Mouse (Mus musculus) ZHBTc4 (cell line): ENCODE results near the gene Cyp2j5.

Source experiments
- DNase-seq: peaks from one replicate; pipeline ENCODE4 v3.0.0-alpha.2; 2011; ENCODE audit warnings: low read depth, low spot score

Gene Cyp2j5

DNA sequence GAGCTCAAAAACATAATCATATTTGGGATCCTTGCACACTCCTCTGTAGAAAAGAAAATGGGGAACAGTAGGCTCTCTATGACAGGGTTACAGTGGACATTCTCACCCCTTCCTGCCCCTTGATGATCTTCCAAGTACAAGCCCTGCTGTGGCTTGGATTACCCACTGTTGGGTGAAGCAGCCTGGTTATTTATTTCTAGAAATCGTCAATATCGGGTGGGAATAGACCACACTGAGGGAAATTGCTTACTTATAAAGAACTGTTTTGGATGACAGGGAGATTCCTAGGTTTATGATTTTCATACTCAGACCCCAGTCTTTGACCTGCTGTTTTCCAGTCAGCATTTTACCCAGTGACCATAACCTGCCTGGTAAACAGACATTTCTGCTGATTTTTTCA is at the start of gene Cyp2j5:
Gene Cyp2j5, minus strand, starts transcription at position 164 of the 400 bp plus-strand sequence.
- no peak for DNase-seq

DNA sequence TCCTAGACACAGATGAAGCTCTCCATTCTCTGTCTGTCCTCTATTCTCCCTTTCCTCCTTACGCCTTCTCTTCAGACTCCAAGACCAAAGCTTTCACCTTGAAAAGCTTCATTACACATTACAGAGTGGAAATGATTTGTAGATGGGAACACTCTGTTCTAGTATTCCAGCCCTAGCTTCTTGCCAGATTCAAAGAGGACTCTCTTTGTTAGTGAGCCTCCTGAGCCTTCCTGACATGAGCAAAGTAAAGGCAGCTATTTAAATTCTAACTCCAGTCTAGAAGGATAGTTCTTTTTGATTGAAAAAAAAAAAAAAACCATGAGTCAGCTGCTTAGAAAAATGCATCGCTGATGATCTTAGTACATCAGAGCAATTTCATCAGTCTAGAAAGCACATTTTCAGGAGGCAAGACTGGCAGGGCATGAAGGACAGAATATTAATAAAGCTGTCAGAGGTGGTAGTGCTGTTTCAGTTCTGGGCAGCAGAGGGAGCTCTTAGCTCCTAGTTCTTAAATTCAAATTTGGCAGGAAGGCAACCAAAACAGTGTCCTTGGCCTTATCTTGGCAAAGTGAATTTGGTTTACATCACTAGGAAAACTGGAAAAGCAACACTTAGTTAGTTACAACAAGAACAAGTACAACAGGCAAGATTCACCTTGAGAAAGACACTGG is 41.5 kb upstream of the Cyp2j5 start:
- peak; percentile 32 for DNase-seq

DNA sequence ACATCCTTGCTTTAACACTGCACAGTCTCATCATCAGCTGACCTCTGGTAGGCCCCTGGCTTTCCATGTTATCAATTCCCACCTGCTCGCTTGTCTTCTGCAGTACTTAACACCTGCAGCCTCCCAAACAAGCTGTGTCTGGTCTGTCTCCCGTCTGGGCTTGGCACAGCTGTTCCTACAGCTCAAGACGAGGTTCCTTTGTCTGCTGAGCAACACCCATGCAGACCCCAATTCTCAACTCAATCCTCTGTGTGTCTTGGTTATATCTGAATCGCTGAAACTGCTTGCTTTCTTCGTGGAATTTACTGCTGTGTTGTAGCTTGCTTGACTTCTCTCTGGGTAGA is 34.2 kb upstream of the Cyp2j5 start:
- no peak for DNase-seq

DNA sequence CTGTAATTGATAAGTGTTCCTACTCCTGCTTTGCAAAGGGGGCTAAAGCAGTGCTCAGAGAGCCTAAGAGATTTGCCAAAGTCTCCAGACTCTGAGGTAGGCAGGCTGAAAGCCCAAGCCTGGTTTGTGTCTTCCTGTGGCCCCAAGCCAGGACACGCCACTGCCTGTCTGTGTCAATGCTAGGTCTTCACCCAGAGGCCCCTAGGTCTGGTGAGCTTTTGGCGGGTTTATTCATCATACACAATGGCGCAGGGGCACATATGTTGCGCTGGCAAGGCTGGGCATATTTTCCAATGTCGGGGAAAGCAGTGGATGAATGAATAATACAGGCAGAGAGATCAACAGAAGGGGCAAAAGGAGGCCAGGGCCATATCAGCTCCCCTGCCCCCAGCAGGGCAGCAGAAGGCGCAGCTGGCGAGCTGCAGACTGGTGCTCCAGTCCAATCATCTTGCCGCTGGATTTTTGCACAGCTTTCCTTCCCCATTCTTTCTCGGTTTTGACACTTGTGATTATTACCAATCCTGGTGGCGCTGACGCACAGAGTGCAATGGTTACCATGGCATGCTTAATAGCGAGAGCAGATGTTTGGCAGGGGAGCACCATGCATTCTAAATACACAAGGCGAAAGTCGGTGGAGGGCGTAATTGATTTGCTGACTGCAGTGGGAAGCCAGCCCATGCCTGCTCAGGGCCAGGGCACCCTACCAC is 33.7 kb upstream of the Cyp2j5 start:
- peak; percentile 17 for DNase-seq

DNA sequence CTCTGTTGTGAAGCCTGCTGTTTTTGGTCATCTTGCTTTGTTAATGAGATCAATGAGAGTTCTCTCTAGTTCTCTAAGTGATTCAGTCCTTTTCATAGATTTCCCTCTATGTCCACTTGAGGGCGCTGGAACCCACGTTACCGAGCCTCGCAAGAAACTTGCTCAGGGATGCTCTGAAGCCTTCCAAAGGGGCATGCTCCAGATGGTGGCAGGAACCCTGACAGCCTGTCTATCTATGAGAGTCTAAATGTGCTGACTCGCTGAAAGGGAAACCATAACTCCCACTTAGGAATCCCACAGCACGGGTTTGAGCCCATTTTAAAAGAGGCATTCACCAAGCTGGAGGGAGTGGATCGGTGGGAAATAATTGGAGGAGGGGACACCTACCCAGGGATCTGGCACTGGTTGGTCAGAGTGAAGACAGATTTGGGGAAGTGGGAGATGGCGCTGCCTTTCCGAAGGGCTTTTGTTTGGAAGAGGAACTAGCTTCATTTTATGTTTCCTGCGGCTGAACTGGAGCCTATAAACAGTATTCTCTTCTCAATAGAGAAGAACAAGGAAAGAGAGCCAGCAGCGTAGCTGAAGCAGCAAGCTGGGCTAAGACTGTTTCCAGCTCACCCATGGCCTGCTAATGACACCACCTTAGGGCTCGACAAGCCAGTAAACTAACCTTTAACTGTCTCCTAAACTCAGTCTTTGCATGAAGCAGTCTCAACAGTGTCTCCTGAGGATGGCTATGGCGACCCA is 32.8 kb upstream of the Cyp2j5 start:
- DNase-seq: peak; percentile 77

DNA sequence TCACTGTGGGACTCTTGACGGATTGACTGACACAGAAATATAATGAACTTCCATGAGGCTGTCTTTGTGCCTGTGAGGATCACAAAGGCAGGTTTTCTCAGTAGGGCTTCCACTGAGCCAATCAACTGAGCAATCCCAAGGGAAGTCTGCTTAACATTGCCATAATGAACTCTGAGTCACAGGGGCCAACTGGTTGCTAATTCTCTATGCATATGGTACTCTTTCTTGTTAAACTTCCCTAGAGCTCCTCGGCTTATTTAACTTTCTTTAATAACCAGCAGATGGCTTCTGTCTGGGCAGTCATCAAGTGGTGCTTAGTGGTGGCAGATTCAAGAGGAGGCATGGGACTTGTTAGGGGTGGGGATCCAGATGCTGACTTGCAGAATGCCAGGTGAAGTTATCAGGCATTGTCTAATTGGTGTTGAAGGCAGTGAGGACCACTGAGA is 23.4 kb upstream of the Cyp2j5 start:
- no peak for DNase-seq

DNA sequence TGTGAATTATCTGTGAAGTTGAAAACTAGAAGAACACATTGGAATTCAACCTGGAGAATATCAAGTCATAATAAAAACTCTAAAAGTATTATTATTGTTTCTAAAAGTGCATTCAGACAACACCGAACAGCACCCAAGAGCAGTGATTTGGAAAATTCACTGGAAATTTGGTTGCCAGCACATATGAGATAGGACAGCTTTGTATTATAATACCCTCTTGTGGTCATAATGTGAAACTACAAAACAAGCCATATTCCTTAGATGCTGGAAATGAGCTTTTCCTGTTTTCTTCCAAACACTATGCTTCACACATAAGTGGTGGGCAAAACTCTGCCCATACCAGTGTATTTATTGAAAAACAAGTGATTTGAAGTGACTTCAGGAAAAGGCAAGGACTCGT is 19.5 kb upstream of the Cyp2j5 start:
- DNase-seq: peak; percentile 10

DNA sequence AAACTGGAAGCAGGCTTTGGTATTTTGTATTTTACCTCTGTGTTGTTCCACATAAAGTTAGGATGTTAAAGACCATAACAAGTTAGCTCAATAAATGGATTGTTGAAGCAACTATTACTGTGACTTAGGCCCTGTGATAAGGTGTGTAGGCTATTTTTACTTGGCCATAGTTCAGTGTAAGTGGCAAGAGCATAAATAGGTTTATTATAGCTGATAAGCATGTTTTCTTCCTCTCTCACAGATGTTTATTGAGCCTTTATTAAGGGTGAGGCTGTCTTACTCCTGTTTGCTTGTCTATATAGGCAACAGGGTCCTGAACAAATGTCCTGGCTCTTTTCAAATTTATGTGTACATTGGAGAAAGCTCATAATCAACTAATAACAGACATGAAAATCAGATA is 17.0 kb upstream of the Cyp2j5 start:
- no peak for DNase-seq

DNA sequence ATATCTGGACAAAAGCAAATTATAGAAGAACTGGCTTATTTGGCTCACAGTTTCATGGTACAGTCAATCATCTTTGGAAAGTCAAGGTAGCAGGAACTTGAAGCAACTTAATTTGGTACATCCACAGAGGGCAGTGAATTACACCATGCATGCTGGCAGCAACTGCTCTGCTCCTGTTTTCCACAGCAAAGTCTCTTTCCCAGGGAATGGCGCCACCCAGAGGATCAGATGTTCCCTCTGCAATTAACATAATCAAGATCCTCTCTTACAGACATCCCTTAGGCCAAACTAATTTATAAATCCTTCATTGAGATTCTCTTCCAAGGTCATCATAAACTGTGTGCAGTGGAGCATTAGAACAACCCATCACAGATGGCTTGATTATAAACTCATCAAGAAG is 16.3 kb upstream of the Cyp2j5 start:
- peak; percentile 20 for DNase-seq

DNA sequence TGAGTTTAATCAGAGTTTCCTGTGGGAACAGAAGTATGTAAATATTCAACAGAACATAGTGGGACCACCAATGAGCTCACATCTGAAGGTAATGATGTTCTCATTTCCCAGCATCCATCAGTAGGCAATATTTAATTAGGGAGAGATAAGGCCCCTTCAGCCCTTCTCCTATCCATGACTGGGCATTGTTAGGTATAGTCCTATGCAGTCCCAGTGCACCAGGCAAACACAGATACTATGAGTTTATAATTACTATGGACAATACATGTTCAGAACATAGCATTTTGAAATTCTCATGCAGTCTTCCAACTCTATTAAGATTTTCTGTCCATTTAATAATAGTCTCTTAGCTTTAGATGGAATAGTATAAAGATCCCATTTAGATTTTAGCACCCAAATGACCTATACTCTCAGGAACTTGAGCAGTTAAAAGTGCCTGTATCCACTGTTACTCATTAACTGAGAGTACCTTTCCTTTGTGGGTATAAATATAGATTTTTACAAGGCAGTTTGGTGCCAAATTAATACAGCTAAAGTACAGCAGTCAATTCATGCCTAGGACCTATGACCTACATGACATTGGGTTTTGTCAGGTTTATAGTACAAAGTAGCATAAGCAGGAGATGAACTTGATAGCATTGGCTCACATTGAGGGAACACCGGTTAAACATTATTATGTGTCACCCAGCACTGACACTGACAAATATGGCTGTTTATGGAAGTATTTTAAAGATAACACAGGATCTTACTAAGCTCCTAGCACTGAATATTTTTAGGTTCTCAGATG is 907 bp upstream of the Cyp2j5 start:
- DNase-seq: no peak

DNA sequence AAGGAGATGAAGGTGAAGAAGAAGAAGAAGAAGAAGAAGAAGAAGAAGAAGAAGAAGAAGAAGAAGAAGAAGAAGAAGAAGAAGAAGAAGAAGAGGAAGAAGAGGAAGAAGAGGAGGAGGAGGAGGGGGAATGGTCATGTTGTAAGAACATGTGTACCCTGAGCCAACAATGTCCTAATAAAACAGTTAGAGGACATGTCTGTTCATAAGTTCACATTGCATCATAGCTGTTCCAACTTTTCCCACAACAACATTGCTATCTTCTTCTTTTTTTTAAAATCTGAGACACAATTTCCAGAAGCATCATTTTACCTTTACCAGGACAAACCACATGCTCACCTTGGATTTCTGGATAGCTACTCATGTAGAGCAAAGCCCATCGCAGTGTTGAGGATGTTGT is 28.5 kb downstream of the Cyp2j5 start:
- DNase-seq: no peak

DNA sequence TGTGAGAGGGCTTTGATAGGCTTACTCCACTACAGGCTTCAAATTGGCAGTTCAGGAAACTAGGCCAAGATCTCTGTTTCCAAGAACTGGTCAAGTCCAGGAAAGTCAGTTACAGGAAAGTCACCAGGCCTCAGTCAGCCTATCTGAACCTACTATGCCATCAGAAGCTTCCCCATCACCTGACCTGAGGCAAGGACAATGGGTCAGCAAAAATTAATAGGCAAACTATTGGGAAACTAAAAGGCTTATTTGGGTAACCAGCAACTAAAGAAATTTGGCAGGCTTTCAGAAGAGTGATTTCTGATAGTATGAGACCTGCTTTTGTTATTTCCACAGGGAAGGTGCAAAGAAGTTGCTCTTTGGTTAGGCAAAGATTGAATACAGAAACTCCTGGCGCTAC is 41.5 kb downstream of the Cyp2j5 start:
- no peak for DNase-seq

DNA sequence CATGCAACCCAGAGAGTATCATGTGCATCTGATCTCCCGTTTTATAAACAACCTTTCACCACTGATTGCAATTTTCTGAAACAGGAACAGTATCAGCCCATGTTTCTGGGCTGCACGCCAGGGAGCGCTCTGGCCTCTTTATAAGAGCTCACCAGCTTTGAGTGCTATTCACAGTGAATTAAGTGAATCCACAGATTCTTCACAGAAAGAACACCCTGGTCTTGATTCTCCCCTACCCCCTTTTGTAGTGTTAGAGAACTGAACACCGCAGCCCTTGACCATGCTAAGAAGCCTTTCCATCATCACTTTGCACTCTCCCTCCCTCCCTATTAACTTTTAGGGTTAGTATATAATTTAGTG is 72.2 kb downstream of the Cyp2j5 start:
- DNase-seq: no peak

DNA sequence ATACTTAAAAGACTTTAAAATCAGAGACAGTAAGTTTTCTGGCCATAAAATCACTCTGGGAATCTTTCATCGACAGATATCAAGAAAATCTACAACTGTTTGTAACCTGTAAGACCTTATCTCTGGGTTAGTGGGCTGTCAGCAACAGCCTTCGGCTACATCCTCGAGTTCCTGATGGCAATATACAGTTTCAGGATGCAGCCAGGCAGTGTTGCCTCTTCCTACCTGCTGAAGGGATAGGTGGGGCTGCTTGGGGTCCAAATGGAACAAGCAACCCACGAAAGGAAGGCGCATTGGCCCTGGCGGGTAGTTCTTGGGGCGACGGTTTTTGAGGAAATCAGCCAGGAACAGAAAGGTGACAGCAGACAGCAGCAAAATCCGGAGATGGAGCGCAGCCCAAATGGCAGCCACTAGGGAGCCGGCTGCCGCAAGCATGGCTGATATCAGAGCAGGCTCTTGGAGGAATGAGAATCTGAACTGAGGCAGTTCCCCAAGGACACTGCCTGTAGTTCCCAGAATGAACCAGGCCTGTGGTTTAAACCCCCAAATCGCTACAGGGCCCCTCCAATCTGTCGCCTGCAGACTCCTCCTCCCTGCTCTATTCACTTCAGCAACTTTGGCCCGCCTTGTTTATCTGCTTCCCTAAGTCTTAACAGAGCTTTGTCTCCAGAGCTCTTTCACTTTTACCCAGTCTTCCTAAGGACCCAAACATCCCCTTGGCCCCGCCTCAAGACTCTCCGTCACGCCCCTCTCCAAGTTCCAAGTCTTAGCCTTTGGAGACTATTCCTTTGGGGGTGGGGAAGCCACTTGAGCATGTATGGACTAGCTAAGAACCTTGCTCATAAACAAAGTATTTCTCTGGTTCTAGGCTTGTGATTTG is 72.8 kb downstream of the Cyp2j5 start, which contains the start of gene Cyp2j9:
Gene Cyp2j9, minus strand, starts transcription at position 668 of the 880 bp plus-strand sequence.
- peak; percentile 78 for DNase-seq

DNA sequence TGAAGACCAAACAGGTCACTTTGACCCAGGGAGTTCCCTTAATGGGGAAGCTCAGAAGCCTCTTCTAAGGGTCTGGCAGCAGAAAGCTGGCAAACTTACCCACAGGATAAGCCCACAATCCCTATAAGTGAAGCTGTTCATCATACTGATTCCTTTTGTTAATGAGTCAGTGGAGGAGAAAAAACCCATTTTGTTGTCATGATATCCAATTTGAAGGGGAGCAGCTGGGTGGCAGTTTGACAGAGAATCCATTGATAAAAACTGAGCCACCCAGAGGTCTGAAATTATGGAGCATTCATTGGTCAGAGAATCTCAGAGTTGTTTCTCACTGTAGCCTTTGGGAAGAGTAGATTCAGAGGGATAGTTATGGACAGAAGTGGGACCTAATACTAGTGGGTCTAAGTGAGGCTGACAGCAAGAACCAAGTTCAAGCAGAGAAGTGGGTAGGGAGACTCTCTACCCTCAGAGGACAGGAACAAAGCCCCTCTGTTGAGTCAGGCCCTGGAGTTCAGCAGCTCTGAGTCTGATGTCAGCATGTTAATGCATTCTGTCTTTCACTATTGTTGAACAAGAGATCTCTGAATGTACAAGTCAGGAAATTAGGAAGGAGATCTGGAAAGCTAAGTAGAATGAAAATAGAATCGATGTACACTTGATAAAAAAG is 82.4 kb downstream of the Cyp2j5 start:
- no peak for DNase-seq

DNA sequence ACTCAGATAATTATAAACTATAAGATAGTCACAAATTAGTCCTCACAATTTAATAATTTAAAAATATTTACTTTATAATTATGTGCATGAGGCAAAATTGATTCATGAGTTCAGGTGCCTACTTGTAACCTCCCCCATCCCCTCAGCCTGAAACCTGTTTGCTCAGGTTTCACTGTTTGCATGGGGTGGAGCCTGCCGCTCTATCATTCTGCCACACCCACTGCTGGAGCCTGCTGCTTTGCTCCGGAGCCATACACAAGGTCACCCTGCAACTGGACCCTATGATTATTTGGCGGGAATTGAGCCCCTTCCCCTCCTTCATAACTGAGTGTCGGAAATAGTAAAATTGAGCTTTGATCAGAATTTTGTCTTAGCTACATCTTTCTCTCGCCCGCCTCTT is 83.6 kb downstream of the Cyp2j5 start:
- DNase-seq: peak; percentile 10
